Mouse (Mus musculus) heart, postnatal 25 days (tissue): ENCODE results near the gene Oit3. TPM values are rescaled to one million over a fixed set of nuclear protein-coding genes. Genes with fewer than 3 reads are reported as not detected.
A peak's percentile ranks its signal among the peaks of the same experiment; 100 is the strongest.
"Not testable (repeated sequence)": the region's sequence is repeated elsewhere in the genome, so short reads cannot be mapped to it uniquely, and the experiment has no call there.

Experiments used
- DNase-seq: peaks from one replicate; pipeline ENCODE4 v3.0.0; 2022; ENCODE audit warnings: low spot score
- intact Hi-C: fragments of 180-260 bp; cut with DNase I; formaldehyde crosslinking; loops from one replicate; pipeline ENCODE4 v1.15.1; 2025
- total RNA-seq, 2 experiments: library from RNA; stranded (reverse); gene quantifications; 2 replicates each; pipeline ENCODE4 v1.2.3; 2021

Oit3 gene
- total RNA-seq, 2 experiments from 2014 or later, result not detected

DNA sequence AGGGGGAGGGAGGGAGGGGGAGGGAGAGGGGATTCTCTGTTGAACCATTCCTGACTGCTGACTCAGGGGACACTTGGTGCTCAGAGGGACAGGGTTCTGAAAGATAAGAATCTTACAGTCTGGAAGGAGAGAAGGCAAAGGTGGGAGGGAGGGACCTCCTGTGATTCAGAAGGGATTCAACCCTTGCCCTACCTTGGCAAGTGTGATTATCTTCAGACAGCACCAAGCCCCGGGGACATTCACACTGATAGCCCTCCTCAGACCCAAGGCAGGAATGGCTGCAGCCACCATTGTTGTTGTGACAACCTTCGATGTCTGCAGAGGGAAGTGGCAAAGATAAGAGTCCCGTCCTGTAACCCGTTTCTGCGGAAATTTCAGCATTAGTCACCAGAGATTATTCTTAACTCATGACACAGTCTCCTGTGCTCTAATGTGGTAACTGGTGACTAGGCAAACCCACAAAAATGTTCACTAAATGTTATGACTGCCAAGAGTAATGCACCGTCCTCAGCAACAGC, 10.8 kb downstream of the Oit3 start:
- no peak for DNase-seq

DNA sequence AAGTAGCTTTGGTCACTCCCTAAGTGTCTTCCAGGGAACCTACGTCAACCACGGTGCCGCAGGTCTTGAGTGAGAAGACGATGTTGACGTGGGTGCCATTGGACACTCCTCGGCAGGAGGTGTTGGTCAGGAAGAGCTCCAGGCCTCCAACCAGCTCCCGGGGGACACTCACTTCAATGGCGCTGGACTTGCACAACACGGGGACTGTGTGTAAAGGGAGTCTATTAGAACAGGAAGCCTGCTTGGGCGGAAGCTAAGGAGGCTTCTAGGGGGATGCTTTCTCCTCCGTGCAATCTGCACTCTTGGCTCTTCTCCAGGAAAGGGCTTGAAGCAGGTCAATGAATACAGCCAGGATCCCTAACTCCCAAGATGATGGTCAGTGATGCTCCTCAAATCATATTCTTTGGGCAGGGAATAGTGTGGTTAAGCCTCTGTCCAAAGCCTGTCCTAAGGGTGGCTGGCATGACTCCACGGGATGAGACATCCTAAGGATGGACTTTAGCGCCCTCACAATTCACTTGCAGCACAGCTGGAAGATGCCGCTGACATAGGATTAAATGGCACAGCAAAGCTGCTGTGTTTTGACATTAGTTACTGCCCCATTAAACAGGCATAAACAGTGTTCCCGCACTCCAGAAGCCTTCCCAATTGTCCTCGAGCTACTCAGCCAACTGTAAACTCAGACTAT, 12.0 kb downstream of the Oit3 start:
- no peak for DNase-seq
- intact Hi-C loops, result no loop called here

More for the DNA sequence above, 10.8 kb downstream of the Oit3 start:
- intact Hi-C loops, result no loop called here

DNA sequence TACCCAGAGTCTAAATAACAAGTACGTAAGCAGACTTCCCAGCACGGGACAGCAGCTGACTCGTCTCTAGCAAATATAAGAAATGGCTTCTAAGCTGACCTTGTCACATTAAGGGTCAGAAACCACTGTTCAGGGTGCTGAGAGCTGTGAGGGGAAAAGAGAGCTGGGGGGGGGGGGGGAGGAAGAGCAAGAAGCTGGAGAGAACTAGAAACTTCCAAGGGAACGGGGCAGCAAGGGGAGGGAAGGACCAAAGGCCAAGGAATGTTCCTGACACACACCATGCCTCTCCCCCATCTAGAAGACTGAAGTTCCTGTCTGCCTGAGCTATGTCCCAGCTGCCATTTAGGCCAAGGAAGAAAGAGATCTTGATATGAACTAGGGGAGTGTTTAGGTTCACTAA, 15.2 kb downstream of the Oit3 start:
- intact Hi-C loops, result no loop called here
- DNase-seq, result no peak

DNA sequence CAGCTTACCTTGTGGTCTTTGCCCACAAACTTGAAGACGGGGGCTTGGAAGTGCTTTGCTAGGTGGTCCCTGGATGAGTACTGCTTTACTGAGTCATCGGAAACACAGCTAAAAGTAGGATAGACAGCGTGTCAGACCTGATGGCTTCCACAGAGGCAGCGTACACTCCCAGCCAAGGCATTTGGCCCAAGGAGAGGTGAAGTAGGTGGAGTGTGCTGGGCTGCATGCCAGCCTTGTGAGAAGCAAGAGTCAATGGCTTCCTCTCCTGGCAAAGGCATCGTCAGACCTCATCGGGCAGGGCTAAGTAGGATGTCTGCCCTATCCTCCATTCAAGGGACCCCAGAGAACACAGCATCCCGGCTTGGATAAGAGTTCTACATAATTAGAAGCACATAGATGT, 16.2 kb downstream of the Oit3 start:
- DNase-seq, result peak; percentile 61
- intact Hi-C loops, result no loop called here

DNA sequence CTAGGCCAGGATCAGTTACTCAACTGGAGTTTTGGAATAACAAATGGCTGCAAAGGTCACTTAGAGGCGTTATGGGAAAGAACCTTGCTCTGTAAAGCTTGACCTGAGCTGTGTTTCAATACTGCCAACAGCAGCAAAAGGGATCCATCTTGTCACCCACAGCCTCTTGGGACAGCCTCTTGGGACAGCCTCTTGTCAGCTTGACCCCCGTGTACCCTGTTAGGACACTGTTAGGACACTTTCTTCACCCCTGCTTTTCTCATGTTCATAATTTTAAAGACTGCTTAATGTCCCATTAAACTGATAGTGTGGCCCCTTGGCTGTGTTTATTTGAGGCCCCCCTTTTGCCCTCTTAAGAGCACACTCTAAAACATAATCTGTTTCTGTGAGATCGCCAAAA, 17.1 kb downstream of the Oit3 start:
- no peak for DNase-seq
- intact Hi-C loops, result no loop called here

DNA sequence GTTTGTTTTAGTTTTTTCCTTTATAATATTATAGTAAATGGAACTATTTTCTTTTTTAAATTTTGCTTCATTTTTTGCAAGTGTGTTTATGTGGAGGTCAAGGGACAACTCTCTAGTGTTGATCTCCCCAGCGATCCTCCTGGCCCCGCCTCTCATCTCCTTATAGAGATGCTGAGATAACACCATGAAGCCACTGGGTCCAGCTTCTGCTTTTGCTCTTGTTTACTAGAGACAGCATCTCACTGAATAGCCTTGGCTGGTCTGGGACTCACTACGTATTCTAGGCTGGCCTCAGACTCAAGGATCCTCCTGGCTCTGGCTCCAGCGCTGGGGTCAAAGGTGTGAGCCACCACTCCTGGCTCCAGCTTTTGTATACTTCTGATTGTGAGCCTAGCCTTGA, 22.1 kb downstream of the Oit3 start:
- intact Hi-C loops, result no loop called here
- no peak for DNase-seq

DNA sequence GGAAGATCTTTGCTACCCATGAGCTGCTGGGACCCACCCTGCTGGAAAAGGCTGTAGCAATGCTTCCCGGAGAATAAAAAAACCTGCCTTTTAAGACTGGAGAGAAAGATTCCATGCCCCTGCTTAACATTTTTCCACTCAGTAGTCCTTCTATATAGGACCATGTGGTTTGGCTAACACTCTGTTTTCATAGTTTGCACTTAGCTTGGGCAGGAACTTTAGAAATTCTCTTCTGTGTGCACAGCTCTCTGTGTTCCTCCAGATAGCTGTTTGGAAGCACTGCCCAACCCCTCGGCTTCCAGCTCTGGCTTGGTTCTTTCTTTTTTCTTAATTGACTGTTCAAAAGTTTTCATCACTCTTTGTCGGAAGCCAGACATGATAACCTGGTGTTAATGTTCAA, 25.0 kb downstream of the Oit3 start:
- no peak for DNase-seq
- intact Hi-C loops, result no loop called here

DNA sequence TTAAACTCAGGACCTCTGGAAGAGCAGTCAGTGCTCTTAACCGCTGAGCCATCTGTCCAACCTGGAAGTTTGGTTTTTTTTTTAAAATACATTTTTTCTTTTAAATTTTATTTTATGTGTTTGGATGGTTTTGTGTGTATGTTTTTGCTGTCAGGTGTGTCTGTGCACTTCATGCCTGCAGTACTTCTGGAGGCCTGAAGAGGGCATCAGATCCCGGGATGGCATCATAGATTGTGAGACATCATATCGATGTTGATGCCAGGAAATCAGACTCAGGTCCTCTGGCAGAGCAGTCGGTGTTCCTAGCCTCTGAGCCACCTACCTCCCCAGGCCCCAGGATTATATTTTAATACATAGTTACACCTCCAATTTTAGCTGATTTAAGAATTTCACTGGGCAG, 27.9 kb downstream of the Oit3 start:
- intact Hi-C loops, result no loop called here
- DNase-seq, result no peak

DNA sequence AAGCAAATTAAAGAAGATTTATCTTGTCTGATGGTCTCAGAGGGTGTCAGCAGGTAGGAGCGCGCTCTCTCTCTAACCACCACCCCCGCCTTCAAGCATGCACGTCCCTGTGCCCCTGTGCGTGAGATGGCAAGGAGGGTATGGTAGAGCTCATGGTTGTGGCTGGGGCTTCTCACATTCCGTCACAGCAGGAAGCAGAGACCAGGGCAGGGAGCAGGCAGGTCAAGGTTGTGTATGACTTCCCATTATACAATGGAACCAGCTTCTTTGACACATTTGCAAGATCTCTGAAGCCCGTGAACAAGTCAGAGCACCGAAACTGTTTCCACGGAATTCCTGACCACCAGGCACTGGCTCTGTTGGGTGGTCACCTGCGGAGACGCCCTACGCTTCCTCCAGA, 31.3 kb downstream of the Oit3 start:
- intact Hi-C loops, result no loop called here
- no peak for DNase-seq

DNA sequence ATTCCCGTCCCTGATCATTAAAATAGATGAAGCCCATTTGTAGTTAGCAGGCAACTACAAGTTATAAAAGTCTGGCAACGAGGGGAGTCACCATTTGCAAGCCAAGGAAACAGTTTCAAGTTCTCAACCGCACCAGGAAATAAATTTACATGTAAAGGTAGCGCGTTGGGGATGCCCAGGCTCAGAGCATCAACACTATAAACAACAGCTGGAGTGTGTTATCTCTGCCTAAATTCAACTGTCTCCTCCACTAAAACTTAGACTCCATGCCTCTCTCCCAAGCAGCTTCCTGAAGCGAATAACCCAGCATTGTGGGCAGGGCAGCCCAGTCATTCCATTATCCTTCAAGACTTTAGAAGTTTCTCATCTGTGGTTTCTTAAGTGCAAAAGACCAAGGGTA, 33.1 kb downstream of the Oit3 start:
- DNase-seq, result no peak
- intact Hi-C loops, result no loop called here

DNA sequence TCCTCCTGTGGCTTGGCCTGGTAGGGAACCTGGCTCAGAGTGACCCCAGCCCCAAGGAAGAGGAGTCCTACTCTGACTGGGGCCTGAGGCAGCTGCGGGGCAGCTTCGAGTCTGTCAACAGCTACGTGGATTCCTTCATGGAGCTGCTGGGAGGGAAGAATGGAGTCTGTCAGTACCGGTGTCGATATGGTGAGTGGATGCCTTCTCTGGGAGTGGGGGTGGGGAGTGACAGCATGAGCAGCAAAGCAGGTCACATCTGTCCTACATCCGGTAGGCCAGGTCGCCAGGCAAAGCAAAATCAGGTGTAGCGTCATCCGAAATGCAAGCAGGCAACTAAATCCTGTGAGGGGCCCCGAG, 37.8 kb downstream of the Oit3 start:
- DNase-seq, result no peak
- intact Hi-C loops, result no loop called here

DNA sequence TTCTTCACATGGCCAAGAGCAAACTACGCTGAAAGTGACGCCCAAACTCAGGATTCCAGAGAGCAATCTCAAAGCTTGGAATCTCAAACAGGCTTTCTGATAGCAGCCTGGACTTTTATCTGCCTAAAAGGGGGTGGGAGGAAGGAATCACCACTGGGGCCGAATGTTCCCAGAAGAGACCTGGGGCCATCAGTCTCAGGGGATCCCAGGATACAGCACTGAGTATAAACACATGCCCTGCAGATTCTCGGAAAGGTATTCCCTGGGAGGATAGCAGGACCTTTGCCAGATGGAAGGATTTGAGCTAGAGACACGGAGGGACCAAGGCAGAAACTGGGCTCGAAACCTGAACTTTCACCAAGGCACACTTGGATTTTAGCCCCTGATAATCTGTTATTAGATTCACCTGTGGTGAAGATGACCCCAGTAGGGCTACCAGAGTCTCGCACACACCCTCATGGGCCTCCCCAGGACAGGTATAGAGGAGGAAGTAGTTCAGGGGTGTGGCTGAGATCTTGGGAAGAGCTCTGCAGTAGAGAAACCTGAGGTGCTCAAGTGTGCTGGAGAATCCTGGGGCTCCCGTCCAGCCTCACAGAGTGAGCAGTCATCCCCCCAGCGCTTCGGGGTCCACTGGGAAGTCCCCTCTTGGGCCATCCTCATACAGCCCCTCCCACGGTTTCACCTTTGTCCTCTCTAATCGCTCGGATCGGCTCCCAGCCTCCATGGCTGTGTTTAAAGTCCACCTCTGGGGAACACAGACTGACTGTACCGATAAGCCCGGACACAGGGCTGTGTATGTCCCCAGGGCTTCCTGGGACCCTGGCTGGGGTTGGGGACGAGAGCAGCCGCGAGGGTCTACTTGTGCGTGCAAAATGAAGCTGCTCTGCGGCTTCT, 38.4 kb downstream of the Oit3 start, which contains the start of gene Pla2g12b:
Gene Pla2g12b (plus strand): TSS at position 762 of the 894 bp plus-strand sequence.
- no peak for DNase-seq
- intact Hi-C loops, result no loop called here

DNA sequence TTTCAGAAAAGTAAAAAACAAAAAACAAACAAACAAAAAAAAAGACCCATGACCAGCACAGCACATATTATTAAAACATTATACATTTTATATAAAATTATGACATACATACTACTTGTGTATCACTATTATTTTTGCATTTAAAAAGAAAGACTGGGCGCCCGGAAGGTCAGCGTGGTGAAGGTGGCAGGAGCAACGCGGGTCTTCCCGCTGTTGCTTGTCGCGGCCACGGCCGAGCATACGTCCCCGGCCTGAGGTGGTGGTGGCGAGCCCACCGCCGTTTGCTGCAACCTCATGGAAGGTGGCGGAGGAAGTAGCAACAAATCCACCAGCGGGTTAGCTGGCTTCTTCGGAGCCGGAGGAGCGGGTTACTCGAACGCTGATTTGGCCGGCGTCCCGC, 46.1 kb downstream of the Oit3 start, which contains the start of gene Gm10273:
Gene Gm10273 (plus strand): TSS at position 172 of the 400 bp plus-strand sequence.
- intact Hi-C loops, DNase-seq: not testable (repeated sequence)

DNA sequence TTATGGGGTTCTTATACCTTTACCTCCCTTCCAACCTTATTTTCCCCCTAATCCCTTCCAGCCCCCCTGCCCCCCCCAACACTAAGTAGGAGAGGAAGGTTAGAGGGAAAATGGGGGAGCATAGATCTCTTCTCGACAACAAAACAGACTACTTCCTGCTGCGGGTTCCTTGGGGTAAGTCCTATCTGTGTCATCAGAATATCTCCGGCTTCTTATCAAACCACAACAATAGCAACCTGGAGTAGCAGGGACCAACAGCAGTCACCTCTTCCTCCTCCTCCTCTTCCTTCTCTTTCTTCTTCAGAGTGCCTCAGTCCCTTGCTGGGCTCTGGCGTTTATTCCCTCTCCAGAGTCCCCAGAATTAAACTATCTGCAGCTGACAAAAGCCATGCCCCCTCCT, 49.7 kb downstream of the Oit3 start:
- intact Hi-C loops, result no loop called here
- no peak for DNase-seq

DNA sequence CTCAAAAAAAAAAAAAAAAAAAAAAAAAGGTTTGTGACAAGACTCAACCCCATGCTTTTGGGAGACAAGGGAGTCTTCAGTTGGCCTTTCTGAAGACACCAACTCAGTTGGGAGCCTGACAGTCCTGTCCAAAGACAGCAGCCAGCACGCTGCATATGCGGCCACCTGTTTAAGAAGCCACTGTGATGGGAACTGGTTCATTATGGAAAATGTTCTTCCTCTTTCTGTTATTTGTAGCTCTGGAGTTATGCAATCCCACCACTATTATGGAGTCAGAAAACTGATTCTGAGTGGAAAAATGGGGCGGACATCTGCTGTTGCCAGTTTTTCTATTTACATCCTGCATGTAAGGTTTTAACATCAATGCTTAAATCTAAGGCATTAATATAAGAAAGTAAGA, 51.9 kb downstream of the Oit3 start:
- intact Hi-C loops, result no loop called here
- DNase-seq, result no peak

DNA sequence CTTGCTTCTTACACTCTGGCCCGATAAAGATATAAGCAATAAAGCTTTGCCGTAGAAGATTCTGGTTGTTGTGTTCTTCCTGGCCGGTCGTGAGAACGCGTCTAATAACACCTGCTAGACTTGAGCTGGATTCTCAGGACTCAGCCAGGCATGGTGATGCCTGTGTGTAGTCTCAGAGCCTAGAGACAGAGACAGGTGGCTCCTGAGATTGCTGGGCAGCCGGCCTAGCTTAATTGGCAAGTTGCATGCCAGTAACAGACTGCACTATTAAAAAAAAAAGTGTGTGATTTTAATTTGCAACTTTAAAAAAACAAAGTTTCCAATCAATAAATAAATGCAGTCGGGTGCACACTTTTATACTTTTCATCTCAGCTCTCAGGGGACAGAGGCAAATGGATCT, 54.6 kb downstream of the Oit3 start:
- intact Hi-C loops, result no loop called here
- DNase-seq, result no peak

DNA sequence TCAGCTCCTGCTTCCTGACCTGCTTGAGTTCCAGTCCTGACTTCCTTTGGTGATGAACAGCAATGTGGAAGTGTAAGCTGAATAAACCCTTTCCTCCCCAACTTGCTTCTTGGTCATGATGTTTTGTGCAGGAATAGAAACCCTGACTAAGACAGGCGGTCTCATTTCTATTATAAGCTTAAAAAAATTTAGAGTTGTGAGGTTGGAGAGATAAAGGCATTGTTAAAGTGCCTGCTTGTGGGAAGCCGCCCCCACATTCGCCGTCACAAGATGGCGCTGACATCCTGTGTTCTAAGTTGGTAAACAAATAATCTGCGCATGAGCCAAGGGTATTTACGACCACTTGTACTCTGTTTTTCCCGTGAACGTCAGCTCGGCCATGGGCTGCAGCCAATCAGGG, 60.0 kb downstream of the Oit3 start:
- intact Hi-C loops, DNase-seq: not testable (repeated sequence)

DNA sequence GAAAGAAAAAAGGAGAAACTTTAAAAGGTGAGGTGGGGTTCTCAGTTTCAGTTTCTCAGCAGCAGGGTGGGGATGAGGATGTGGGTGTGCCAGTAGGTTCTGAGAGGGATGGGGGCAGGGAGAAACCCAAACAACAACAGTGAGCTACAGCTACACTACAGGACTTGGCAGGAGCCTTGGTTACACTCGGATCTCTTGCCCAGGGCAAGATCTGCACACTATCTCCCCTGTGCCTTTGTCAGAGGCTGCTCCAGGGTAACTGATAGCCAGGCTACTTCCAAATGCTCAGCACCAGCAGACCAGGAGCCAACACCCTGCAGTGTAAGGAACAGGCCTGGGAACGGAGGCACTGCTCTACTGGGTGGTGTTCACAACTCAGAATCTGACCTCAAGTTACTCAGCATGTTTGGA, 61.2 kb downstream of the Oit3 start:
- intact Hi-C loops, result no loop called here
- DNase-seq, result no peak

DNA sequence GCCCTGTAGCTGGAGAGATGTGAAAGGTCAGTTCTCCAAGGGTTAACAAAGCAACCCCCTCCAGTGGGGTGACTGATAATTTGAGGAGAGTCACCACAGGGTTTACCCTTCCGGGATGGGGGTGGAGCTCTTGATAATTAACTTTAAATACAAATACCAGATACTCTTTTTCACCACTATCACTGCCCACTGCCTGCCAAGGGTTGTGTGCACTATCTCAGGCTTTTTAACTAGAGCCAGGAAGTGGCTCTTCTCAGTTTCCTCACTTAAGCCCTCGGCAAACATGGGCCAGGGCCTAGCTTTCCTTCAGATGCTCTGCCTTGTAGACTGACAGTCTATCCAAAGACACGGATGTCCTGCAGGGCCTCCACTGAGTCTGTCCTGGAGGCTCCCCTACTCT, 61.7 kb downstream of the Oit3 start:
- intact Hi-C loops, result no loop called here
- no peak for DNase-seq

DNA sequence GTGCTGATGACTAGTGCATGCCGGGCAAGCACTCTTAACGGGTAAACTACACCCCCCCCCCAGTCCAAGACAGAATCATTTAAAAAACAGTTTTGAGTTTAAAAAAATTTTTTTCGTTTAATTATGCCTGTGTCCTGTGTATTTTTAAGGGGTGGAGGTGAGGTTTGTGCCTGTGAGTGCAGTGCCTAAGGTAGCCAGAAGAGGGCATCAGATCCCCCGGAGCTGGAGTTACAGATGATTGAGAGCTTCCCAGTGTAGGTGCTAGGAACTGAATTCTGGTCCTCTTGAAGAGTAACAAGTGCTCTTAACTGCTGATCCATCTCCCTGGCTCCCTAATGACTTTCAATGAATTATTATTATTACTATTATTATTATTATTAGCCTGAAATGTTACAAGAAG, 62.9 kb downstream of the Oit3 start:
- intact Hi-C loops, result no loop called here
- no peak for DNase-seq

DNA sequence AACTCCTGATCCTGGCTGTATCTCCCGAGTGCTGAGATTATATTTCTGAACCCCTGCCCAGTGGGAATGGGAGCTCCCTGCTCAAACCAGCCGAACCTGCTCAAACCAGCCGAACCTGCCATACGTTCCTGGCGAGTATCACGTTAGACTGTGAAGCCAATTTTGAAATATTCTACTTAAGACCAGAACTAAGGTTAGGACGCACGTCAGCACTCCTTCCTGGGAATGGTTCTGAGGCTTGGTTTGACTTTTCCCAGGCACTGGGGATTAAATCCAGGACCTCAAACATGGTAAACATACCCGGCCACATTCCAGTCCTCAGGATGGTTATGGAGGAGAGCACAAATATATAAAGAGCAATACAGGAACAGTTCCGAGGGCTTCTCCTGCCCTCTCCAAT, 63.7 kb downstream of the Oit3 start:
- DNase-seq, result no peak

More for the DNA sequence above, 63.7 kb downstream of the Oit3 start:
- intact Hi-C loops, result no loop called here
